Mouse (Mus musculus) forebrain, embryonic 16.5 days (tissue): ENCODE data around the gene Blvra. TPM values are rescaled to one million over a fixed set of nuclear protein-coding genes. Genes with fewer than 3 reads are reported as not detected.
"Not testable (repeated sequence)": the region's sequence is repeated elsewhere in the genome, so short reads cannot be mapped to it uniquely, and the experiment has no call there.

Experiments
- ATAC-seq: fragments of 200-750 bp; cut with Nextera tagmentation; 2 replicates; pipeline ENCODE4 v1.8.0; 2017; ENCODE audit warnings: mild to moderate bottlenecking, moderate library complexity
- H3K27ac ChIP-seq: fragments of 300-500 bp; sonication (generic); 2 replicates; pipeline ENCODE4 v1.5.1; 2014; ENCODE audit warnings: low read length, control low read depth
- H3K27me3 ChIP-seq: fragments of 300-500 bp; sonication (generic); replicated peaks from 2 replicates; pipeline ENCODE4 v1.6.1; 2014; ENCODE audit warnings: low read length; ENCODE audit not compliant: control insufficient read depth, insufficient read depth
- H3K36me3 ChIP-seq: fragments of 300-500 bp; sonication (generic); 2 replicates; pipeline ENCODE4 v1.6.1; 2014; ENCODE audit not compliant: control insufficient read depth, insufficient read depth
- H3K4me1 ChIP-seq: fragments of 300-500 bp; sonication (generic); replicated peaks from 2 replicates; pipeline ENCODE4 v1.6.1; 2014; ENCODE audit warnings: low read length; ENCODE audit not compliant: control insufficient read depth, insufficient read depth
- H3K4me2 ChIP-seq: fragments of 300-500 bp; sonication (generic); 2 replicates; pipeline ENCODE4 v1.6.1; 2014; ENCODE audit warnings: mild to moderate bottlenecking, low read length, control low read depth
- H3K4me3 ChIP-seq: fragments of 300-500 bp; sonication (generic); replicated peaks from 2 replicates; pipeline ENCODE4 v1.5.1; 2014; ENCODE audit warnings: mild to moderate bottlenecking, low read length, control low read depth
- H3K9ac ChIP-seq: fragments of 300-500 bp; sonication (generic); replicated peaks from 2 replicates; pipeline ENCODE4 v1.6.1; 2014; ENCODE audit warnings: low read depth, low read length, control low read depth
- H3K9me3 ChIP-seq: fragments of 300-500 bp; sonication (generic); 2 replicates; pipeline ENCODE4 v1.6.1; 2016; ENCODE audit warnings: low read length; ENCODE audit not compliant: control insufficient read depth
- WGBS: fragments of 180-500 bp; shearing (Covaris S2); extraction: QIAGEN DNeasy Blood & Tissue Kit; methylation state at CpG from one replicate; pipeline ENCODE4 v1.1.7; 2014; 5-methylcytosine and 5-hydroxymethylcytosine counted together
- polyA plus RNA-seq: library from polyadenylated mRNA; unstranded; fragments of >200 nt; fragmentation: Nextera tagmentation; extraction: Ambion mirVana; gene quantifications from 2 replicates; pipeline ENCODE4 v1.2.1, GENCODE M21; 2015

Blvra gene
- polyA plus RNA-seq, 1 experiment from 2014 or later = 31.0 TPM

DNA sequence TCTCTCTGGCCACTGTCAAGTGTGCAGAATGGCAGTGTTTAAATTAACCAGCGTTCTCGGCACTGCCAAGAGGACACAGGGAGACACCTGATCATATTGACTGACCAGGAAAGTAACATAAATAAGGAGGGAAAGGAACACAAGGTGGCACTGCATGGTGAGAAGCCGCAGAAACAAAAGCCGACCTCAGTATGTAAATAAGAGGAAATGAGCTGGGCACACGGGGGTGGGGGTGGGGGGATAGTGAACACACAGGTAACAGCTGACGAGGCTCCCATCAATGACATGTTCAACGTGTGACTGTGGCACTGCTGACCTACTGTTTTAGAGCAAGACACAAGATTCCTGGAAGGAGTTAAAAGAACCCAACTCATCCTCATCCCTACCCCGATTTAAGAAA, 60.9 kb downstream of the Blvra start:
- H3K27ac ChIP-seq = no peak overlapping the region
- H3K4me1 ChIP-seq = peaks cover 18% of the 10 kb centered on the region
- H3K9me3 ChIP-seq = no peaks in the 10 kb centered on the region
- H3K9ac ChIP-seq = no peak overlapping the region
- no peaks in the 10 kb centered on the region for H3K27me3 ChIP-seq
- ATAC-seq = no peak
- no peaks in the 10 kb centered on the region for H3K36me3 ChIP-seq
- no peak overlapping the region for H3K4me2 ChIP-seq
- no peak overlapping the region for H3K4me3 ChIP-seq
- WGBS = 70% methylated on average over 8 of the region's 8 CpGs

DNA sequence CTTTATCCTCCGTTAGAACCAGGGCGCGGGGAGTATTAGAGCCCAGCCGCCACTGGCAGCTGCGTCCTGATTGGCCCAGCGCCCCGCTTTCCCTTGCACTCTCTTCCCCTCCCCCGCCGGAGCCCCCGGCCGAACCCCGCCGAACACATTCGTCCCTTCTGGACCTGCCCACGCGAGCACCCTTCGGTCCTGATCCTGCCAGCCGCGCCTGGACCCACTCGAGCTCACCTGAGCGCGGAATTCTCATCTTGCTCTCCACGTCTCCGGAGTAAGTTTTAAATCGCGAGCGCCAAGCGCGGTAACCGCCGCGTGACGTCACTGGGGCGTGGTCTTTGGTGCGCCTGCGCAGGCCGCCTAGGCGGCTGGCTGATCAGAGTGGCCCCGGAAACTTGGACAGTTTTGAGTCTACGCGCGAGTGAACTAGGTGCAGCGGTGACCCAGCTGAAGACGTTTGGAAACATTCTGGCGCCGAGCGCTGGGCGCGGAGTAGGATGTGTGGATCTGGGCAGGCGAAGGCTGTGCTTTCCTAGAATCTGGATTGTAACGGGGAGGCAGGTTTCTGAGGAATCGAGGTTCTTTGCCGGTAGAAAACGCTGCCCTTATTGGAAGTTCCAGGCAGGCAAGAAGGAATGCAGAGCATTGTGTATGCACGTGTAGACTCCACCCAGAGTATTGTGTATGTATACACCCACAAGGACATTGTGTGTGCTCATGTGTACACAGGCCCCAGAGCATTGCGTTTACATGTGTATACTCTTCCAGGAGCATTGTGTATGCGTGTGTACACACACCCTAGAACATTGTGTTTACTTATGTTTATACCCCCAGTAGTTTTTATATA, 63.4 kb downstream of the Blvra start, which contains the start of gene Ncaph:
Gene Ncaph (minus strand): TSS at position 334 of the 841 bp plus-strand sequence.
- Histone ChIP-seq H3K27ac (peak within 1 kb of the TSS; percentile 84), H3K9ac (peak within 1 kb of the TSS; percentile 76), H3K9me3 (no peaks in the 10 kb centered on the region), H3K4me3 (peak within 1 kb of the TSS; percentile 92), H3K36me3 (no peaks in the 10 kb centered on the region), H3K4me1 (peaks cover 26% of the 10 kb centered on the region), H3K27me3 (no peaks in the 10 kb centered on the region), H3K4me2 (peak within 1 kb of the TSS; percentile 85)
- peak; percentile 92 for ATAC-seq
- WGBS = 1% methylated on average over 57 of the region's 57 CpGs

DNA sequence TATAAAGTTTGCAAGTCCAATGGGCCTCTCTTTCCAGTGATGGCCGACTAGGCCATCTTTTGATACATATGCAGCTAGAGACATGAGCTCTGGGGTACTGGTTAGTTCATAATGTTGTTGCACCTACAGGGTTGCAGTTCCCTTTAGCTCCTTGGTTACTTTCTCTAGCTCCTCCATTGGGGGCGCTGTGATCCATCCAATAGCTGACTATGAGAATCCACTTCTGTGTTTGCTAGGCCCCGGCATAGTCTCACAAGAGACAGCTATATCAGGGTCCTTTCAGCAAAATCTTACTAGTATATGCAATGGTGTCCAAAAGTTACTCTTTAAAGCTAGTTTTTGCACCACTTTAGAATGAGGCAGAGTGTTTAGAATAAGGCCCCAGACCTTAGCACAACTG, 64.8 kb downstream of the Blvra start:
- H3K9me3 ChIP-seq, H3K9ac ChIP-seq, H3K4me2 ChIP-seq, H3K36me3 ChIP-seq, H3K27me3 ChIP-seq, H3K4me3 ChIP-seq, H3K27ac ChIP-seq, ATAC-seq: not testable (repeated sequence)
- H3K4me1 ChIP-seq = peaks cover 26% of the 10 kb centered on the region
- WGBS = 34% methylated on average over 2 of the region's 3 CpGs

DNA sequence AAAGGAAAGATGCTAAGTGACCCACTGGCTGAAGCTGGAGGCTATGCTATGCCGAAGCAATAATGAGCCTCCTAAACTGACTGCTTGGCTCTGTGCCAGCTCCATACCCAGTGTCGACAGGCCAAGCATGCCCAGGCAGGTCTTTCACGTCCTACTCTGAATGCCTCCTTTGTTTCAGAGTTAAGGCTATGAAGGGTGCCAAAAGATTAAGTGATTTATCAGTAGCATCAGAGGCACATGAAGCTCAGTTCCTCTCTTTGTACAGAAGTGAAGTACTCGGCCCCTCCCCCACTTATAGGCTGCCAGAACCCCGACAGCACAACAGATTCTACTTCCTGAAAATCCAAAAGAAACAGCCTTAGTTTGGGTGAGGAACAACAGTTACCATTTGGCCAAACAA, 66.5 kb downstream of the Blvra start:
- Histone ChIP-seq H3K4me2 (peak overlapping the region; percentile 4), H3K9ac (no peak overlapping the region), H3K36me3 (no peaks in the 10 kb centered on the region), H3K27me3 (no peaks in the 10 kb centered on the region), H3K4me3 (no peak overlapping the region), H3K9me3 (no peaks in the 10 kb centered on the region), H3K4me1 (peaks cover 24% of the 10 kb centered on the region), H3K27ac (peak overlapping the region; percentile 32; the same call in 1 of the 2 replicates)
- WGBS = under 1% methylated on average over 5 of the region's 5 CpGs
- peak; percentile 41 for ATAC-seq

DNA sequence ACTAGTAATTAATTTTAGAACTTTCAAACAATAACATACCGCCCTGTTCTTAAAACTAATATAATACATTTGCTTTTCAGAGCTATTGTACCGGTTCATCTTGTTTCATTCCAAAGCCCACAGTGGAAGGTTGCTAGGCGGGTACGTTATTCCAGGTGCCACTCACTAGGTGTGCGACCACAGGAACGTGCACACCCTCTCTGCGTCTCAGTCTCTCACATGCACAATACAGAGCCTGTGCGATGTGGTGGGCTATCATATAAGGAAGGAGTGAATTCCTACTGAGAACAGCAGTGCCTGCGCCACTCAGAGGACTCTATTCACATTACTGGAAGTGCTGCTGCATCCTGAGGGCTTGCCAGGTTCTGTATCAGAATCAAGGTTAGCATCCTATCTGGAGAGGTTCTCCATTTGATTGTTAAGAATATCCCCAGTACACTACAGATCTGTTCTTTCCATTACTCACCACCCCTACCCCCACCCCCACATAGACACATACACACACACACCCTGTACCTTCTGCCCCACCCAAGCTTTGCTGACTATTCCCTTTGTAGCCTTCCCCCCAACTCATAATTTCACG, 67.5 kb downstream of the Blvra start:
- Histone ChIP-seq H3K9ac (no peak overlapping the region), H3K36me3 (no peaks in the 10 kb centered on the region), H3K27me3 (no peaks in the 10 kb centered on the region), H3K4me2 (no peak overlapping the region), H3K9me3 (no peaks in the 10 kb centered on the region), H3K4me3 (no peak overlapping the region), H3K27ac (no peak overlapping the region), H3K4me1 (peaks cover 28% of the 10 kb centered on the region)
- no peak for ATAC-seq
- 74% methylated on average over 10 of the region's 10 CpGs for whole genome bisulfite sequencing

DNA sequence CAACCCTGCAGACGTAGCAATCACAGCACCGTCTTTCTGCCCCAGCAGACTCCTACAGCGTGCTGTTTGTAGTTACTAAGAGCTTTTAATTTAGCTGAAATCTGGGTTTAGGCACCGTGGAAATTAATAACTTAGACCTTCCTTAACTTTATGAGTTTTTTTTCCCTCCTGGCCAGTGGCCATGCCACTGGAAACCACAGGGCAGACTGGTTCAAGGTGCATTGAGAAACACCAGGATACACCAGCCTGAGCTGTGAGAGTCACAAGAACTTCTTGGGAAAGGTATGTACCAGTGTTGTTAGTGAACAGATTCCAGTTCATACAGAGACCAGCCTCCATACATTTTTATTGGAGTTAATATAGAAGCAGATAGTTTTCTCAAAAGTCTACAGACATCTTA, 68.0 kb downstream of the Blvra start:
- Histone ChIP-seq H3K4me3 (no peak overlapping the region), H3K27ac (no peak overlapping the region), H3K9ac (no peak overlapping the region), H3K36me3 (no peaks in the 10 kb centered on the region), H3K27me3 (no peaks in the 10 kb centered on the region), H3K4me2 (no peak overlapping the region), H3K9me3 (no peaks in the 10 kb centered on the region), H3K4me1 (peaks cover 25% of the 10 kb centered on the region)
- 88% methylated on average over 4 of the region's 4 CpGs for WGBS
- ATAC-seq = no peak

DNA sequence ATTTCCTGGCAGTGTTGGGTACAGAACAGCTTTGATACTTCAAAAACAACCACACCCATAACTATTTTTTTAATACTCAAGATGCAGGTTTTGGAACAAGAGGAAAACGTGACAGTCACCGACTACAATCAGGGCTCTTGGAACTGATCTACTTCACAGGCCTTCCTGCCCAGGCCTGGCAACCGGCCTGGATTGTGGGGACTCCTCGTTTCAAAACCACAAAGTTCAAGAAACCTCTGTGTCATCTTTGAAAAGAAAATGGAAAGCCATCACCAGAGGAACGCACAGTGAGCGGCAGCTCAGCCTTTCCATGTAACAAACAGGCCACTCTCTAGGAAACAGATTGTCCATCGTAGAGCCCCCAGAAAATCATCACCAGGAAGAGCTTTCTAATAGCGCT, 68.6 kb downstream of the Blvra start:
- Histone ChIP-seq H3K4me1 (peaks cover 28% of the 10 kb centered on the region), H3K27ac (no peak overlapping the region), H3K9me3 (no peaks in the 10 kb centered on the region), H3K9ac (no peak overlapping the region), H3K4me2 (no peak overlapping the region), H3K4me3 (no peak overlapping the region), H3K36me3 (no peaks in the 10 kb centered on the region), H3K27me3 (no peaks in the 10 kb centered on the region)
- WGBS = 90% methylated on average over 8 of the region's 8 CpGs
- ATAC-seq = no peak

DNA sequence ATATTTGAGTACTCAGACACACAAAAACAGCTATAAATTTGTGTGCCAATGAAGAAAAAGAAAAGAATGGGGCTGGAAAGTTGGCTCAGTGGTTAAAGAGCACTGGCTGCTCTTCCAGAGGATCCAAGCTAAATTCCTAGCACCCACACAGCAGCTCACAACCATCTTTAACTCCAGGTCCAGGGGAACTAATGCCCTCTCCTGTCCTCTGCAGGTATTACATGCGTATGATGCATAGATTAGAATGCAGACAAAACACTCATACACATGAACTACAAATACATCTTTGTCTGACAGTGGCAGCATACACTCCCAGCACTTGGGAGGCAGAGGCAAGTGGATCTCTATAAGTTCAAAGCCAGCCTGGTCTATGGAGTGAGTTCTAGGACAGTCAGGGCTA, 69.1 kb downstream of the Blvra start:
- H3K4me2 ChIP-seq = no peak overlapping the region
- no peaks in the 10 kb centered on the region for H3K27me3 ChIP-seq
- H3K27ac ChIP-seq = no peak overlapping the region
- WGBS = 100% methylated on average over 1 of the region's 1 CpGs
- H3K4me1 ChIP-seq = peaks cover 24% of the 10 kb centered on the region
- H3K9me3 ChIP-seq = no peaks in the 10 kb centered on the region
- no peaks in the 10 kb centered on the region for H3K36me3 ChIP-seq
- H3K4me3 ChIP-seq = no peak overlapping the region
- ATAC-seq = no peak
- H3K9ac ChIP-seq = no peak overlapping the region

DNA sequence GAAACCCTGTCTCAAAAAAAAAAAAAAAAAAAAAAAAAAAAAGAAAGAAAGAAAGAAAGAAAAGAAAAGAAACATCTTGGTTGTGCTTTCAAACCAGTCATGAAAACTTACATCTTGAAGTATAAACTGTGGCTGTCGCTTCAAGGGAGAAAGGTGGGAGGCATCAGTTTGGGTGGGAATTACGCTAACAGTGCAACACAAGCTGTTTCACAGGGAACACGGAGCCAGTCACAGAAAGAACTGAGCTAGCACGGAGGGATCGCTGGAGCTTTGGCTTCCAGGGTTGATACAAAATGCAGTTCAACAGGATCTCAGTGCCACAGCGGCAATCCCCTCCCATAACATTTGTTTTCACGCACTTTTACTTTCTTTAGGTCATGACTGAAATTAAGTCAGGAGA, 69.5 kb downstream of the Blvra start:
- H3K27ac ChIP-seq = no peak overlapping the region
- no peaks in the 10 kb centered on the region for H3K27me3 ChIP-seq
- no peak overlapping the region for H3K9ac ChIP-seq
- no peaks in the 10 kb centered on the region for H3K36me3 ChIP-seq
- H3K4me1 ChIP-seq = peaks cover 24% of the 10 kb centered on the region
- no peaks in the 10 kb centered on the region for H3K9me3 ChIP-seq
- ATAC-seq = no peak
- no peak overlapping the region for H3K4me3 ChIP-seq
- WGBS = 92% methylated on average over 7 of the region's 7 CpGs
- H3K4me2 ChIP-seq = no peak overlapping the region
